Mouse (Mus musculus) megakaryocyte, embryonic 14.5 days (primary cell): Measurements from ENCODE around the gene Gnl1.

ENCODE experiments used
- FLI1 ChIP-seq: IDR thresholded peaks from 2 replicates; pipeline ENCODE4 v1.6.1; 2012; ENCODE audit warnings: low read length, inconsistent platforms, mixed read lengths
- GATA1 ChIP-seq: IDR thresholded peaks from 3 replicates; pipeline ENCODE4 v1.6.1; 2012; ENCODE audit warnings: mixed read lengths, low read length, inconsistent platforms, borderline replicate concordance

DNA sequence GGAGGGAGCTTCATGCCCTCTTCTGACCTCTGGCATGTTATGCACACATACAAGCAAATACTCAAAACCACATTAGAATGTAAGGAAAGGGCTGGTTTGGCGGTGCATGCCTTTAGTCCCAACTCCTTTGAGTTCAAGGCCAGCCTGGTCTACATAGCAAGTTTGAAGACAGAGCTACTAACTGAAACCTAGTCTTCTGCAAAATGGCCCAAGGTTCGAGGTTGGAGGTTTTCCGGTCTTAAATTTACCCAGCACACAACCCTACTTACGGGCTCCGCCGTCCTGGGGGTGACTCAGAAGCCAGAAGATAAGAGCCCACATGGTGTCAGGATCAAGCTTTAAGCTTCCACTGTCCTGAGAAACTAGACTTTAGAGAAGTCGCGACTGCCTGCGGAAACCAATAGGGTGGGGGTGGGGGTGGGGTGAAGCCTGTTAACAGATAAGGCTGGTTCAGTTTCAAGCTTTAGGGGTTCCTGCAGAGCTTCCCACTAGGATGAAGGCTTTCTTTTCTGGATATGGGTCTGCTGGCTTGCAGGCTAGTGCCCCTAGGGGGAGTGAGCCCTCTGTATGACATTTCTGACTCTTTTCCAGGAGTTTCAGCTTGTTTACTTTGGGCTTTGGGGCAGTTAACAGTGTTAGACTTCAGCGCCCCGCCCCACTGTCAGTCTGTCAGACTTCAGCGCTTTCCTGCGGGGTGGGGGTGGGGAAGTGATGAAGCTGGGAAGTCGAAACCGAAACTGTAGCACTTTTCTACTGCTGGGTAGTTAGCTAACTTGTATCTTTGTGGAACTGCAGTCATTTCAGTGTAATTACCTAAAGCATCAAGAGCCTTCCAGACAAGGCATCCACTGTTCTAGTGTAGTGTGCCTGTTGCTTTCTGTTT, 40.8 kb downstream of the Gnl1 start, which contains the start of gene H2-T24:
- TF ChIP-seq GATA1 (no peak; the same call in 2 of the 3 replicates), FLI1 (no peak)
